Mouse (Mus musculus) 3T3-L1 (cell line): ENCODE results near the gene Mbd3.

ENCODE experiments used
- DNase-seq: peaks from one replicate; pipeline ENCODE4 v3.0.0-alpha.2; 2015; ENCODE audit warnings: low read depth, low spot score

Mbd3 gene

GRCm38 (mm10) chr10:80423562-80423961 is 24.2 kb upstream of the Mbd3 start:
- no peak for DNase-seq

GRCm38 (mm10) chr10:80421651-80422472 is 22.5 kb upstream of the Mbd3 start:
- no peak for DNase-seq

- no peak for DNase-seq
Observed at GRCm38 (mm10) chr10:80421208-80421607, 21.9 kb upstream of the Mbd3 start.

DNA sequence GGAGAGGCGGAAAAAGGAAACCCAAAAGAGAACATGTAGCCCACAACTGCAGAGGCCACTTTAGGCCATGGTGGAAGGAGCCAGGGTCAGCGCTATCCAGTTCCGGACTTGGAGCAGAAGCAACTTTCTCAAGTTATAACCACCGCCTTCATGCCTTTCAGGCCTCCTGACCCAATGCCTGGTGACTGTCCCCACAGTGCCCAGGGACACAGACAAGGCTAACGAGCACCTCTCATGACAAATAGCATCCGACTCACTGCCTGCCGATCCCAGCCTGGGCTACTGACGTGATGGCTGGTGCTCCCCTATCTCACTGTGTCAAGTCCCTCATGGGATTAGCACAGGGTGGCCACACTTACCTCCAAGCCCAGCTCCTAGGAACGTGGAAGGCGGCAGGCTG is 21.4 kb upstream of the Mbd3 start:
- no peak for DNase-seq

DNA sequence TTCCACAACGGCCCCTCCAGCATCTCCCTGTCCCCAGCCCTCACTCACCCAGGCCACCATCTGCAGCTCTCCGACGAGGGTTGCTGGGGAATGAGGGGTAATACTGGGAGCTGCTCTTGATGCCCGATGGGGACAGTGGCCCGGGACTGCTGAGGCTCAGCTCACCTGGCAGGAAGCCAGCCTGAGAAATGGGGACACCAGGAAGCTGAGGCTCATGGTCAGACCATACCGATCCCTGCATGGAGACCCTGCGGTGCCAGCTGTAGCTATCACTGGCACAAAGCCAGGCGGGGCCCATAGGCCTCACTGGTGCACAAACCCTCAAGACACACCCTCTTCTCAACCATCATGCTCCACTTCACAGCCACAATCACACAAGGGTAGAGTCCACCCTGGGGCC is 20.1 kb upstream of the Mbd3 start:
- DNase-seq = no peak

GRCm38 (mm10) chr10:80418311-80418710 is 19.0 kb upstream of the Mbd3 start:
- DNase-seq = peak; percentile 70

DNA sequence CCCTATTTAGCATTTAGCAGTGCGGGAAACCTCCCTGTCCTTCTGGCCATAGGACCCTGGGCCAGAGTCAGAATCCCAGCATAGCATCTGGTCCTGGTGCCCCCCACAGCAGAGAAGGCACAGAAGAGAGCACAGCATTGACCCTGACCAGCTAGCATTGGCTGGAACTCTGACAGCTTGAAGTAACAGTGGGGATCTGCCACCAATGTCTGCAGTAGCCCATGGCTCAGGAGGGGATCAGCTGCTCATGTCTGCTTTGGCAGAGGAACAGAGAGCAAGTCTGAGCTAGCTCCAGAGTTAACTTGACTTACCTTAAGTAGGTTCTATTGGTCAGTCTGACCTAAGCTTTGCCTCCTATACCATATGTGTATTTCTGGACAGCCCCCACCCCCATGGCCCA is 18.5 kb upstream of the Mbd3 start:
- no peak for DNase-seq

GRCm38 (mm10) chr10:80417371-80417770 is 18.0 kb upstream of the Mbd3 start:
- DNase-seq = no peak

DNA sequence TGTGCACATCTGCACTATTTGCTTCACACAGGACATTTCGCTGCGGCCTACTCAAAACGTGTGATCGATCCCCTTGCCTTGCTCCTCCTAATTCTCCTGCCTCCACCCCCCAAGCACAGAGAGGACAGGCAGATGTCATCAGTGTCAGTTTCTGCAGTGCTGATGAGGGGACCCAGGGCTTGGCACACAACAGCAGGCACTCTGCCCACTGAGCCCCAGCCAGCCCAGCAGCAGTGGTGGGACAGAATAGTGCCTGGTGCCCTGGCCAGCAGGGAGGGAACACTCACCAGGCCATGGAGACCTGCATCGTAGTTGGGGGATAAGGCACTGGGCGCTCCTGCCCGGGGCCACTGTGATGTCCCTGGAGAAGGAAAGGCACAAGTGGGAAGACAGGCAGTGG is 16.2 kb upstream of the Mbd3 start:
- DNase-seq = no peak

- DNase-seq = no peak
Observed at GRCm38 (mm10) chr10:80412656-80413541, 13.5 kb upstream of the Mbd3 start.

DNA sequence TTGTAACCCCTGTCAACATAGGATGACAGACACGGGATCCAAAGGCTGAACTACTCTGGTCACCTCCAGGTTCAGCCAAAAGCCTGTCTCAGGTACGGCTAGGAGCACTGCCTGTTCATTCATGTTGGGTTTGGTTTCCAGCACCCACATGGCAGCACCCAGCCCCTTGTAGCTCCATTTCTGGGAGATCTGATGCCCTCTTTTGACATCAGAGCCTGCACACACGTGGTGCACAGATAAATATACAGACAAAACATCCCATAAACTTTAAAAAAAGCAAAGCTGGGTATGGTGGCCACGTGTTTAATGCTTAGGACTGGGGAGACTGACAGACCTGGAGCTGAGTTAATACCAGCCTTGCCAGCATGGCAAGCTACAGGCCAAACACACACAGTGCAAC is 8.6 kb upstream of the Mbd3 start:
- DNase-seq = no peak

DNA sequence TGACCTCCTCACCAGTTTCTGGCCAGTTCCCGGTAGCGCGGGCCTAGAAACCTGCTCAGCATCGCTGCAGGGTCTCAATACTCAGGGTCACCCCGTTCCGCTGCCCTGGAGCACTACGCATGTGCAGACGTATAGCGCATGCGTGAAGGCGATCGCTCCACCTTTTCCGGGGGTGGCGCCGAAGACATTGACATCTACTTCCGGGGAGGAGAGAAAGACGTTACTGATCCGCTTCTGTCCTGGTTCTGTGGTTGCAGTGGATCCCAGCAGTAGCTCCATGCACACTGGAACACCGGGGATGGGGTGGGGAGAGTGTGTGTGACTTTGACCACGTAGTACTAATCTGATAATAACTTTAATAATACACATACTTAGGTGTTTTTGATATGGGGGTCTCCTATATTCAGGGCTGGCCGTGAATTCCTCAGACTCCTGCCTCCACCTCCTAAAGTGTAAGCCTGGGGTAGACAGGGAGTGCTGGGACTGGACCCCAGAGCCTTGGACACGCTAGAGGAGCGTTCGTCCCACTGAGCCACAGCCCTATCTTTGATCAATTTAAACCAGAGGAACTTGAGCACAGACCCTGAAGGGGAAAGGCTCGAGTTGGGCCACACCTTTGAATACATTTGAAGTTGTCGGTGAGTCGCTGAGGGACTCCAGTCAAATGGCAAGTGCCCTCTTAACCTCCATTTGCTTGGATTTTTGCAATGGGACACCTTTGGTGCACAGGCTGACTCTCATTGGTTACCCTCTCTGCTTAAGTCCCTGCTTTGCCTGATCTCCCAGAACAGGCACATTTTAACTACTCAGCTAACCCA is 7.5 kb upstream of the Mbd3 start, which contains the start of gene Uqcr11:
Gene Uqcr11 (minus strand): TSS at position 147 of the 818 bp plus-strand sequence.
- peak; percentile 95 for DNase-seq

DNA sequence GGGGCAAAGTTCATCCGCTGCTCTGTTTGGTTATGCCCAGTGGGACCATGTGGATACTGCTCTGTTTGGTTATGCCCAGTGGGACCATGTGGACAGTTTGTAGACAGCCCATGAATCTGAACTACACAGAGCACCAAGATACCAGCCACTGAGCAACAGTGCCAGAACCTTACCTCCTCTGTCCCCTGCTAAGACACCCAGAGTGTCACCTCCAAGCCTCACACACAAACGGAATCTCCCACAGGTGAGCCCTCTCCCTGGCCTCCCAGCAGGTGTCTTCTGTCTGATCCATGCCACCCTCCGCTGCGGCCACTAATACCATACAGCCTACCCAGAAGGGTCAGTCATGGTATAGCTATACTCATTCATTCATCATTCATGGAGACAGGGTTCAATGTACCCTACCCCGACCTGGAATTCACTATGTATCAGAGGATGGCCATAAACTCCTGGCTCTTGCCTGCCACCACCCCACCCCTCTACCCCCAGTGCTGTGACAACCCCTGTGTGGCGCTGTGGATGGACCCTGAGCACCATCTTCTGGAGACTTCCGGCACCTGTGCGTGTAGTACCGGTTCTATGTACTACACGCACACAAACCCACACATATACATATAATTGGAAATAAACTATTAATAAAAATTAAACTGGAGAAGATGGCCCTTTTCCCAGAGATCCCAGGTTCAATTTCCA is 6.3 kb upstream of the Mbd3 start:
- DNase-seq = no peak

DNA sequence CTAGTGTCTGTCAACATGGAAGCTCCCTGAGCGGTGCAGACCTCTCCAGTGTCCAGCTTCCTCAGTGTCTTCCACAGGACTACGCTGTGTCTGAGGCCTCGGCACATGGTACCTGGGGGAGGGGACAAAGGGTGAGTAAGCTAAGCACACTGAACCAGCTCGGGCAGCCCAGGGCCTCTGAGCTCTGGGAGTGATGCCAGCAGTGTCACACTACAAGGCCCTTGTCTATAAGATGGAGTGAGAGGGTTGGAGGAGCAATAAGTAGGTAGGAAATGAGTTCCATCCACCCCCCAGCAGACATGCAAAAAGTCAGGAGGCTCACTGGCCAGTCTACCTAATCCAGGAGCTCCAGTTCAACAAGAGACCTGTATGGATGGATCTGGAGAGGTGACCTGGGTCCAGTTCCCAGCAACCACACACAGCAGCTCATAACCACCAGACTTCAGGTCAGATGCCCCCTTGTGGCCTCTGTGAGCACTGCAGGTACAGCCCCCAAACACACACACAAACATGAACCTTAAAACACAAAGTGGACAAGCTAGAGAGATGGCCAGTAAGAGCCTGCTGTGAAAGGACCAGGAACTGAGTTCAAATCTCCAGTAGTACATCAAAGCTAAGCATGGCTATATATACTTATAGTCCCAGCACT is 3.8 kb upstream of the Mbd3 start:
- DNase-seq = peak; percentile 62

- DNase-seq = no peak
Observed at GRCm38 (mm10) chr10:80400704-80401161, 1.4 kb upstream of the Mbd3 start.

DNA sequence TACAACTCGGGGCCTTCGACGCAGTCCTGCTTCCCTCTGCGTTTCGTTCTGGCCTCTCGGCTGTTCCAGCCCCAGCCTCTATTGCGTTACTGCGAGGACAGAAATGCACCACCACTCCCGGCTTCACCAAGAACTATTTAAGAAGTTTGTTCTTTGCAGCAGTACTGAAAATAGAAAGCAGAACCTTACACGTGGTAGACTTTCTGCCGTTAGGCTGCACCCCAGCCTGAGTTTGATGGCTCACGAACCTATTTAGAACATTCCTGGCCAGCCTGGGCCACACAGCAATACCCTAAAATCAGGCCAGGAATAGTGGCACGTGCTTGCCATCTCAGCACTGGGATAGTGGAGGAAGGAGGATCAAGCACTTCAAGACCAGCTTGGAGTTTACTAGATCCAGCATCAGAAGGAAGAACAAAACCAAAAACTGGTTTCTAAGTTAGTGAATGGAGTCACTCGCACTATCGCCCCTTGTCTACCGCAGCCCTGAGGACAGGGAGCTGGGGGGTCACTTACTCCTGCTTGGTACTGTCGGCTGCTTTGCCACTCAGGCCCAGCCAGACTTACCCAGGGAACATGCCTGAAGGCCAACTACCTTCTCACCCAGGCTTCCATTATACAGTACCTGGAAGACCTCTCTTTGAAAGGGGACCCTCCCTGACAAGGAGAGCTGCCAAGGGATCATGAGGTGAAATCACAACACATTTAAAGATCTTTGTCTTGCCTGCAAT is 788 bp upstream of the Mbd3 start:
- DNase-seq = peak; percentile 15

DNA sequence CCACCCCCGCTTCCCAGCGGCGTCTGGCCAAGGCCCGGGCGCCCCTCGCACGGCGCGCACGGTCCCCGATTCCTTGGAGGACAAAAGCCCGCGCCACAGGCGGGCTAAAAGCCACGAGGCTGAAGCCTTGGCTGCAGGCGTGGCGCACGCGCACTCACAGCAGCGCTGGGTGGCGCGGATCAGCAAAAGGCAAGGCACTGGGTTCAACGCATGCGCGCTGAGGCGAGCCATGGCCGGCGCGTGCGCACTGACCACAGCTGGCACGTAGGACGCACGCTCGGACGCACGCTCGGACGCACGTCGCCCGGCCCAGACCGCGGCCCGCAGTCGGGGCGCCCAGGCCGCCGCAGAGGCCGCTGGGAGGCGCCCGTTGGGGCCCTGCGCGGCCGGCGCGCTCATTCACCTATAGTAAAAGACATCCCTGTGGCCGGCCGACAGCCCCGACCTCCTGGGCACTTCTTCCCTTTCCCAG is 595 bp downstream of the Mbd3 start:
- peak; percentile 97 for DNase-seq

GRCm38 (mm10) chr10:80398174-80398535 is 1.2 kb downstream of the Mbd3 start:
- DNase-seq = peak; percentile 52

DNA sequence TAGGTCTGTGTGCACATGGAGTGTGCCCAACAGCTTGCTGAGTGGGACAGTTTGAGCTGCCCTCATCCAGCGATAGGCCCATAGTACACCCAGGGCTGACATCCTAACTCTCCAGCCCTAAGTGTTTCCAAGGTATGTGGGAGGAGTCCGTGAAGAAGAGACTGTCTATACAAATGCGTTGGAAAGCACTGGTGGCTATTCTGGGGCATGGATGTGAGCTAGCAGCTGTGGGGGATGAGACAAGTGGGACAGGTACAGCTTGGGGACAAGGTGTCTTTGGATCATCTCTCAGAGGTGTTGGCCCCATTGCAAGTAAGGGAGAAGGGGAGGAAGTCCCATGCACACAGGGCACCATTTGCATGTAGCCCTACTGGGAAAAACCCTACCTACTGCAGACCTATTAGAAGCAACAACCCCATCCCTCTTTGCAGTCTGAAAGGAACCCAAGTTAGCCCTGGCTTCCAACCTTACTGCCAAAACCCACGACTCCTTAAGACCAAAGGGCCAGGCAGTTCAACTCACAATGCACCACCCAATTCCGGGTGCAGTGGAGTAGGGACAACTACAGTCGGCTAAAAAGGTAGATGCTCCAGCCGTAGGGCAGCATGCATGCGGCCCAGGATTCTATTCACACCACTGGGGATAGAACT is 1.7 kb downstream of the Mbd3 start:
- no peak for DNase-seq
